In the genomic region with DNA sequence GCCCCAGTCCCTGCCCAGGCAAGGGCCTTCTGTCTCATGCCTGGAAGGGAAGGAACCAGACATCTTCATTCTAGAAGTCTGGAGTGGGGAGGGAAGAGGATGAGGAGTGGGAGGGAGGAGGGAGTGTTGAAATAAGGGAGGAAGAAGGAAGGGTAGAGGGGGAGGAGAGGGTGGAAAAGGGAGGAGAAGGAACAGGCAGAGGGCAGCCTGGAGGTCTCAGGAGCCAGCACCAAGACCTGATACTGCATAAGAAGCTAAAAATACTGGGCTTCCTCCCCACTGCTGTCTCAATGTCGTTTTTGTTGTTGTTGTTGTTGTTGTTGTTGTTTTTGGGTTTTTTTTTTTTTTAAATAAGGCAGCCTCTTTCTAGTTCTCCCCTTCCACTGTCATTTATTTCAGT, we compare ENCODE assay signal across 25 mouse cellular contexts.
DNase-seq lines count a peak whose midpoint lies in the region; ATAC-seq and TF ChIP-seq lines count a peak whose summit lies in the region.
"Had no signal": no experiment of that assay in that cellular context is flagged by ENCODE, and none has a peak within 500 bp of the region (broad histone marks: within the 10 kb centered on the region; RNA-seq: fewer than 3 reads in every experiment).

No protein-coding gene starts in this region.

- no peak overlapping the region for H3K9ac ChIP-seq in kidney, embryonic 15.5 days
- no peak overlapping the region for H3K9ac ChIP-seq in midbrain, embryonic 13.5 days (replicated peaks)
- no peak overlapping the region for H3K9ac ChIP-seq in midbrain, postnatal 0 days (replicated peaks; ENCODE audit: low read length, poor library complexity, severe bottlenecking)
- H3K9ac ChIP-seq: heart, embryonic 12.5 days; hindbrain, embryonic 15.5 days; limb, embryonic 13.5 days; lung, embryonic 15.5 days had no signal

- H3K4me3 ChIP-seq in kidney, embryonic 15.5 days (replicated peaks), result no peak overlapping the region
- no peak overlapping the region for H3K4me3 ChIP-seq in kidney, adult 2 months (ENCODE audit: insufficient read depth, low read depth, low read length)
- no peak overlapping the region for H3K4me3 ChIP-seq in midbrain, embryonic 13.5 days (replicated peaks)
- H3K4me3 ChIP-seq in midbrain, postnatal 0 days (ENCODE audit: low read depth, low read length), result no peak overlapping the region
- H3K4me3 ChIP-seq: heart, adult 2 months; heart, embryonic 12.5 days; hindbrain, embryonic 15.5 days; limb, embryonic 13.5 days; lung, embryonic 15.5 days had no signal

- TF ChIP-seq CTCF in kidney, adult 2 months (conservative IDR thresholded peaks at IDR 0.05; ENCODE audit: insufficient read depth, insufficient read length, low read depth, low read length), result no peak
- TF ChIP-seq CTCF in midbrain, postnatal 0 days (IDR thresholded peaks at IDR 0.05), result no peak

- no peaks in the 10 kb centered on the region for H3K27me3 ChIP-seq in kidney, embryonic 15.5 days
- H3K27me3 ChIP-seq in kidney, adult 2 months (replicated peaks; ENCODE audit: control insufficient read depth, insufficient read depth, low read length), result no peaks in the 10 kb centered on the region
- peaks cover 5% of the 10 kb centered on the region; the same call in 1 of the 2 replicates for H3K27me3 ChIP-seq in midbrain, embryonic 13.5 days
- no peaks in the 10 kb centered on the region for H3K27me3 ChIP-seq in midbrain, postnatal 0 days (ENCODE audit: insufficient read depth, low read length)
- H3K27me3 ChIP-seq: CH12.LX; hindbrain, embryonic 15.5 days; lung, embryonic 15.5 days had no signal

- H3K4me1 ChIP-seq in kidney, embryonic 15.5 days, result peaks cover 25% of the 10 kb centered on the region
- H3K4me1 ChIP-seq in kidney, adult 2 months (ENCODE audit: control insufficient read depth, insufficient read depth, low read length), result no peaks in the 10 kb centered on the region
- peaks cover 38% of the 10 kb centered on the region for H3K4me1 ChIP-seq in midbrain, embryonic 13.5 days (replicated peaks)
- H3K4me1 ChIP-seq in midbrain, postnatal 0 days (ENCODE audit: insufficient read depth, low read length), result 0 out of 2 replicates have a peak, but pooled peaks cover 3% of the 10 kb centered on the region
- H3K4me1 ChIP-seq: heart, embryonic 12.5 days; limb, embryonic 13.5 days had no signal

- TF ChIP-seq POLR2A in kidney, adult 2 months (IDR thresholded peaks at IDR 0.05; ENCODE audit: low read depth, low read length), result no peak

- H3K27ac ChIP-seq in kidney, embryonic 15.5 days, result peak overlapping the region; percentile 88
- no peak overlapping the region for H3K27ac ChIP-seq in kidney, adult 2 months (ENCODE audit: insufficient read depth, low read depth, low read length)
- H3K27ac ChIP-seq in midbrain, embryonic 13.5 days, result no peak overlapping the region
- H3K27ac ChIP-seq in midbrain, postnatal 0 days (ENCODE audit: low read depth, low read length), result no peak overlapping the region
- H3K27ac ChIP-seq: heart, adult 2 months; lung, embryonic 15.5 days had no signal

- no peak overlapping the region for H3K4me2 ChIP-seq in kidney, embryonic 15.5 days
- no peak overlapping the region for H3K4me2 ChIP-seq in midbrain, embryonic 13.5 days (replicated peaks)
- H3K4me2 ChIP-seq in midbrain, postnatal 0 days (ENCODE audit: low read depth, low read length, poor library complexity, severe bottlenecking), result no peak overlapping the region
- H3K4me2 ChIP-seq: heart, embryonic 12.5 days; hindbrain, embryonic 15.5 days; limb, embryonic 13.5 days; liver, embryonic 11.5 days; lung, embryonic 15.5 days had no signal

- H3K9me3 ChIP-seq in kidney, embryonic 15.5 days (replicated peaks), result no peaks in the 10 kb centered on the region
- H3K9me3 ChIP-seq in midbrain, embryonic 13.5 days, result no peaks in the 10 kb centered on the region
- H3K9me3 ChIP-seq in midbrain, postnatal 0 days (ENCODE audit: low read length), result no peaks in the 10 kb centered on the region
- H3K9me3 ChIP-seq: heart, embryonic 12.5 days; hindbrain, embryonic 15.5 days; limb, embryonic 13.5 days; lung, embryonic 15.5 days had no signal

- ATAC-seq in kidney, embryonic 15.5 days (replicated peaks; ENCODE audit: low FRiP score), result no peak
- ATAC-seq in midbrain, embryonic 13.5 days, result peak; percentile 18; the same call in 1 of the 2 replicates
- no peak for ATAC-seq in midbrain, postnatal 0 days (ENCODE audit: low FRiP score)
- ATAC-seq in monocyte, adult 5-6 weeks (replicated peaks; ENCODE audit: insufficient number of reproducible peaks, low FRiP score, low TSS enrichment, poor library complexity, severe bottlenecking), result no peak
- ATAC-seq: activated CD4-positive, CD25-positive, alpha-beta regulatory T cell, adult 4 months; inflammation-experienced regulatory T-cells, adult 6 months had no signal

- no peaks in the 10 kb centered on the region for H3K36me3 ChIP-seq in kidney, embryonic 15.5 days
- H3K36me3 ChIP-seq in kidney, adult 2 months (ENCODE audit: control insufficient read depth, insufficient read depth, low read length), result no peaks in the 10 kb centered on the region
- no peaks in the 10 kb centered on the region for H3K36me3 ChIP-seq in midbrain, embryonic 13.5 days
- H3K36me3 ChIP-seq in midbrain, postnatal 0 days (ENCODE audit: insufficient read depth, low read length), result no peaks in the 10 kb centered on the region
- H3K36me3 ChIP-seq: heart, embryonic 12.5 days; hindbrain, embryonic 15.5 days; limb, embryonic 13.5 days; lung, embryonic 15.5 days had no signal

- DNase-seq in embryo, embryonic 10 days (ENCODE audit: low spot score), result peak; percentile 13
- no peak for DNase-seq in embryo, embryonic 9.5 days (ENCODE audit: extremely low spot score)
- no peak for DNase-seq in kidney, adult 2 months
- DNase-seq in midbrain, postnatal 0 days (ENCODE audit: low spot score), result no peak
- DNase-seq: adrenal gland, adult 2 months; adrenal gland, postnatal 36 days; cerebellum, adult 18-20 months; cerebellum, postnatal 10 days; heart, adult 2 months; heart, postnatal 4 days; kidney, adult 11 months; lung, postnatal 4 days; right cerebral cortex, postnatal 25 days; thymus, postnatal 14 days had no signal

- 0% methylated on average over 1 of the region's 1 CpGs for WGBS in kidney, embryonic 15.5 days
- WGBS in kidney, adult 2 months, result 4% methylated on average over 1 of the region's 1 CpGs
- 0% methylated on average over 1 of the region's 1 CpGs for WGBS in midbrain, embryonic 13.5 days
- WGBS in midbrain, postnatal 0 days, result 6% methylated on average over 1 of the region's 1 CpGs
